Mouse (Mus musculus) kidney, adult 9 months (tissue): Measurements from ENCODE around the gene Iscu.

ENCODE experiments used
- DNase-seq: peaks from one replicate; pipeline ENCODE4 v3.0.0; 2022

Iscu gene

GRCm38 (mm10) chr5:113789075-113789788, 16.7 kb downstream of the Iscu start:
- DNase-seq, result peak; percentile 53

DNA sequence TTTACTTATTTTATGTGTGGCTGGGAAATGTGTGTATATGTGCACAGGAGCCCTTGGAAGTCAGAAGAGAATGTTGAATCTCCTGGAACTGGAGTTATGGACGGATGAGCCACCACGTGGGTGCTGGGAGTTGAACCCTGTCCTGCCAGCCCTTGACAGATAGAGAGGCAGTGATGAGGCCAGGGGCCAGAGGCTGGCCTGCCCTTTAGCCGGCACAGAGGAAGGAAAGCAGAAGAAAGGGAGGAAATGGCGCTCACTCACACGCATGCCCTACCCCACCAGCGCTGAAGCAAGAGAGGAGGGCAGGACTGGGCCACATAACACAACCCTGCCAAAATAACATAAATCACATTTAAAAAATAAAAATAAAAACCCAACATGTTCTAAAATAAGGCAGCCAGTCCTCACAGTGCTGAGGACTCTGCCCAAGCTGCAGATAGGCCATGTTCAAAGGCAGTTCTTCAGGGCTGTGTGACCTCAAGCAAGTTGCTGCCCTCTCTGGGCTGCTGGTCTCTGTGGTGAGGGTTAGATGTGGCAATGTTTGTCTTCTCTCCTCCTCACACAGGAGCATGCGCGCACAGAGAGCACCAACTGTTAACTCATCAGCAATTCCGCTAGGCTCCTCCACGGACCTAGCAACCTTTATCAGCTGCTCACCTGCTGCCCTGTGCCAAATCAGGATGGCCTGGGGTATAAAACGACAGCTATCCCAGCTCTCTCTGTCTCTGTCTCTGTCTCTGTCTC, 18.1 kb downstream of the Iscu start:
- DNase-seq, result peak; percentile 63

- DNase-seq, result peak; percentile 48
These were observed 18.9 kb downstream of the Iscu start for GRCm38 (mm10) chr5:113791197-113792095.

DNA sequence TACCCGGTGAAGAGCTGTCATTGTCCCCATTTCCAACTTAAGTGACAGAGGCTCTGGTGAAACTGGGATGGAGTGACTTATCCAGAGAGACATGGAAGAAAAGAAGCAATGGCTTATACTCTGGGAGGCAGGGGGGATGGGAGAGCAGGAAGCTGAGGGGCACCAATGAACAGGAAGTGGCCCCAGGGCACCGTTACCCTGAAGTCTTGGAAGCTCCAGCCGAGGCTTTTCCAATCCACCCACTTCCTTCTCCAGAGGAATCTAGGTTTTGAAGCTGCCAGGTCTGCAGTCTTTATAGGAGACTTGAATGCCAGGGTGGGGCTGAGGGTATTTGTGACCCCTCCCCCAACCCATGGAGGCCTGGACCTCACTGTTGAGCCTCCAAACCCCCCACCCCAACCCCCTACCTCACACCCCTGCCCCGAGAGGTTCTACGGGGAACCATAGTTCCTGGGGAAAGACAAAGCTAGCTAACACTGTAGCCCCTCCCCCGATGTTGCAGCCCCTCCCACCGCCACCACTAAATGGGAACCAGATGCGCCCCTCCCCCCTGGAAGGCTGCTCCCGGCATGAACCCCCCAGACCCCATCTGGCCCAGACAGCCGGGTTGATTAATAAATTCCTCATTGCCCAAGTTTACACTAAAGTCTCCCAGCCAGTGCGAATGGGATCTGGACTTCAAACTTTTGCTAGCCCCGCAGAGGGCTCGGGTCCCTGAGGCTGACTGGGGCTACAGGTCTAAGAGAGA, 24.0 kb downstream of the Iscu start:
- DNase-seq, result no peak

GRCm38 (mm10) chr5:113797149-113797882, 24.8 kb downstream of the Iscu start:
- DNase-seq, result no peak

DNA sequence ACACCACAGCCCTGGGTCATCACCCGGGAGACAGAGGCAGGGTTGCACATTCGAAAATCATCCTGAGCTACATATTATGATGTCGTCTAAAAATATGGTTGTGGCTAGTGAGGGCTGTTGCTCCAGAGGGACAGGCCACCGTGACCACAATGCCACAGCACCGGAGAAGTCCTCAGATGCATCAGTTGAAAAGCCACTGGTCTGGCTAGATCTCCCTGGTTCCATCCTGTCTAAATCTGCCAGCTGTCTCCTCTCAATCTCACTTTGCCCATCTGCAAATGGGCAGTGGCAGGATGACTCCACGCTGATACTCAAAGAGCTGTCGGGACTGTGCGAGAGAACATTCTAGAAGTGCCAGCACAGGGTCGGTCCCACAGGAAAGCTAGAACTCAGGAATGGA, 26.0 kb downstream of the Iscu start:
- no peak for DNase-seq

DNA sequence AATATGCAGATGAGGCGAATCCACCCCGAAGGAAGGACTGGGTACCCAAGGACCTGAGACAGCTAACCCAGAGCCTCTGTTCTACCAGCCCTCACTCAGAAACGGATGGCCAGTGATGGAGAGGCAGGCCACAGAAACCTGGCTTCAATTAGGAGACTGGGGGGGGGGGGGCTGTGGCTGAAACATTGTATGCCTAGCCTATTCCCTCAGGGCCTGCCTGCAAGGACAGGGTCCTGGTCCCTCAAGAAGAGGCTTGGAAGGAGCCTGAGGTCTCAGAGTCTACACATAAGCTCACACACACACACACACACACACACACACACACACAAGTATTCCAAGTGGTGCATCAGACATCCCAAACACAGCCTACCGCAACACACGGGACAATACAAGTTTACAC, 27.1 kb downstream of the Iscu start:
- DNase-seq, result no peak

- DNase-seq, result no peak
These were observed 27.7 kb downstream of the Iscu start, which contains the start of gene Tmem119 for GRCm38 (mm10) chr5:113800280-113800679. Gene Tmem119, minus strand, starts transcription at chr5:113800516.

GRCm38 (mm10) chr5:113804395-113804966, 31.9 kb downstream of the Iscu start:
- DNase-seq, result no peak

DNA sequence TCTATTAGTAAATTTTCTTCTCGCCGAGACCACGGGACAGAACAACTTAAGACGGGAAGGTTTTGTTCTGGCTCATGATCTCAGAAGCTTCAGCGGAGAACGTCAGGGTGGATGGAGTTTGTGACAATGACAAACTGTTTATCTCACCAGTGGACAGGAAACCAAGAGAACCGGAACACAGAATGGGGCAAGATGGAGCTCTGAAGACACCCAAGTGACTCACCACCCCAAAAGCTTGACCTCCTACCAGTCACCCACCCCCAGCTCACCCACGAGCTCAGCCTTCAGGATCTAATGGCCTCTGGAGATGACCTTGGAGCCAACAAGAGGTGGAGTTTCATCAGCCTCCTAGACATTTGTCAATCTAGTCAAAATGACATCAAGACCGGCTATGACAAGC, 32.8 kb downstream of the Iscu start:
- no peak for DNase-seq

DNA sequence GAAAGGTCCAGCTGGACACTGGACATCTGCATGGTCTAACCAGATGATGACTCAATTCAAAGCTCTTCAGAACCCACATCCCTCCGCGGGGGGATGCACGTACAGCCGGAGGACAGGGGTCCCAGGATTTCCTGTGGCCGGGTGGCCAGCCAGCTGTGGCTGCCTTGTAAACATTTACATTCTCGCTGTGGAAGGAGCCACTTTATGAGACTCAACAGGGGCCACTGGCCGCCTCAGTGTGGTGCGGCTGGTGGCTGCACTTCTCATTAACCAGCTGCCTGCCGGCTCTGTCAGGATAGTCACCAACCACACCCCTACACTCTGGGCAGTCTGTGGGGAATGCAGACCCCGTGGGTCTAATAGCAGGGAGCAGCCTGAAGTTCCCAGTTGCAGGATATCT, 33.9 kb downstream of the Iscu start:
- DNase-seq, result no peak

- no peak for DNase-seq
These were observed 35.2 kb downstream of the Iscu start for GRCm38 (mm10) chr5:113807712-113808111.

DNA sequence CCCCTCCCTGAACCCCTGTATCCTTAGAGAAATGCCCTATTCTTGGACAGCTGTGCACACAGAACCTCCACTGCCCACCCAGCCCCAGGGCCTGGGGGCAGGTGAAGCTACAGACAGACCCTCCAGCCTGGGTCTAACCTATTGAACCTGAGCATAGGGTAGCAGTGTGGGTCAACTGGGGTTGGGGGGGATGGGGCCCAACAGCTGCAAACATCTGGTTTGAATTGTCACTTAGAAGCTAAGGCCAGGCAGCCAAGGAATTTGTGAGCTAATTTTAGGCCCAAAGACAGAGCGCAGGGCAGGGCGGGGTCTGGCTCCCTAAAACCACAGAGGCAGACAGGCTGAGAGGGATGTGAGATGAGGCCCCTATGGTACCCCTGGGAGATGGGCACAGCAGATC, 35.6 kb downstream of the Iscu start:
- DNase-seq, result no peak

GRCm38 (mm10) chr5:113810111-113810510, 37.6 kb downstream of the Iscu start:
- DNase-seq, result no peak

DNA sequence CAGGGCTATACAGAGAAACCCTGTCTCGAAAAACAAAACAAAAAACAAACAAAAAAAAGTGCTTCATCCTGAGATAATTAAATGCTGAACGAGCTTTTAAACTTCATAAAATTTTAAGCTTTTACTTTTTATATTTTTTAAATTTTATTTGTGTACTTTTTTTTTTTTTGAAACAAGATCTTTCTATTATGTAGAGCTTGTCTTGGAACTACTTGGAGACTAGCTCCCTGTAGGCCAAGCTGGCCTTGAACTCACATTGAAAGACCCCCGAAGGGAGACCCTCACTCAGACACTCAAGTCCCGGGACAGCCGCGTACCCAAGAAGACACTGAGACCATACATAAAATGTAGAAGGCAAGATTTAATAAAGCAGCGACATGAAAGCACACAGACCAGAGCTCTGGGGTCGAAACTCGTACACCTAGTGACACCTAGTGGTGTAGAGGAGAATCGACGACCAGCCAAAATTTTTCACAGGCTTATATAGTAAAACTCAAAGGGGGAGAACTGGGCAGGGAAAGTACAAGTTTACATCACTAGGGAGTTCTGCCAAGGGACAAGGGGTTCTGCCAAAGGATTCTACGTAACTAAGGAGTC, 39.4 kb downstream of the Iscu start:
- DNase-seq, result peak; percentile 57

DNA sequence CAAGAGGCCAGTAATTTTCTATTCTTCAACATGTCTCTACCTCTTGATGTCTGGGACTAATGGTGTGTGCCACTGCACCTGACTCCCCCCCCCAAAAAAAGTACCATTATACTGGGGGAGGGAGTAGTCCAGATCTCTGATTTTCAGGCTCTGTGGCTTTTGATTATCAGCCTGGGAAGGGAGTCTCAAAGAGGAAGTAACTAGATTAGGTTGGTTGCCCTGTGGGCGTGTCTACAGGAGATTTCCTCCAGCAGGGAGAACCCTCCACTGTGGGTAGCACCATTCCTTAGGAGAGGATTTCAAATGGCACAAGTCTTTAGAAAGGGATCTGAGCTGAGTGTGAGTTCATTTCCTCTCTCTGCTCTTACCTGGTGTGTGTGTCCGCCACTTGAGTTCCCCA, 40.1 kb downstream of the Iscu start:
- no peak for DNase-seq

DNA sequence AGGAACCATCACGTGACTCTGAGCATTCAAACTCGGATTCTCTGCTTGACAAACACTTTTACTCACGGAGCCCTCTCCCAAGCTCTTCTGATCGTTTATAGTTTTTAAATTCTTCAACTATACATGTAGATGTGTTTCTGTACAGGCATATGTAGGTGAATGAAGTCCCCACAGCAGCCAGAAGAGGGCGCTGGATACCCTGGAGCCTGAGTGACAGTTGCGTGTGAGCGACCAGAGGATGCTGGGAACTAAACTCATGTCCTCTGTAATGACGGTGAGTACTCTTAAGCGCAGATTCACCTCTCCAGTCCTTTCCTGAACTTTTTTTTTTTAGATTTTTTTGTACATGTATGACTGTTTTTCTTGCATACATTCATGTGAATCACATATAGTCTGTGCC, 41.1 kb downstream of the Iscu start:
- DNase-seq, result peak; percentile 31

DNA sequence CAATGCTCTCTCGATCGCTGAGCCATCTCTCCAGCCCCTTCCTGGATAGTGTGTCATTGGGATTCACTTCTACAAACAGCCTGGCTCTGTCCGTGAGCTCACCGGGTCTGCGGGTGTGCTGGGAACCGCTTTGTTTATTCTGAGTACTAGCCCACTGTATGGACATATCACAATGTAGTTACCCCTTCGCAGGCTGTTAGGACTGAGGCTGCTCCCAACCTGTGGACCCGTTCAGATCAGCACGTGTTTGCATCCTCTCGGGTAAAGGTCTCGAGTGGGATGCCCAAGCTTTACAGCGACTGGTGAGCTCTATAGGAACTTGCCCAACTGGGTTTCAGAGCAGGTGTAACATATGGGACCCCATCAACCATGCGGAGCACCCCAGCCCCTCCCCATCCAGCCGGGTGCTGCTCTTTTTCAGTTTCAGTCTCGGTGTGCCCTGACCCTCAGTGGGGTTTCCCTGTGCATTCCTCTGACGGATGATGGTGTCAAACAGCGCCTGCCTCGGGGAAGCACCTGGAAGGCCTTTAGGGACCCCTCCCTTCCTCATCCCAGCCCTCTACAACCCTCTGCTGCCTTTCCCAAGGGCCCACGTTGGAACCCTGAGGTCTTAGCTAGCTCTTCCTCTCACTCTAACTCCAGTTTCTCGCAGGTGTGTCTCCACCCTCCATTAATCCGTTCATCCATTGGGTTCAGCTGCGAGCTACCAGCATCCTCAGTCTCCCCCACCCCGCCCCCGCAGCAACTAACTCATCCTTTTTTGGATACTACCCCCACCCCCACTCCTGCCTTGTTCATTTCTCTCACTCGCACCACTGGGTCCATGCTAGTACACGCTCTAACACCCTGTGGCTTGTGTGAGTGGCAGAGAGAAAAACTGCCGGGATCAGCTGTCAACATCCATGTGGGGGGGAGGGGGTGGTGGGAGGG, 41.8 kb downstream of the Iscu start:
- no peak for DNase-seq

DNA sequence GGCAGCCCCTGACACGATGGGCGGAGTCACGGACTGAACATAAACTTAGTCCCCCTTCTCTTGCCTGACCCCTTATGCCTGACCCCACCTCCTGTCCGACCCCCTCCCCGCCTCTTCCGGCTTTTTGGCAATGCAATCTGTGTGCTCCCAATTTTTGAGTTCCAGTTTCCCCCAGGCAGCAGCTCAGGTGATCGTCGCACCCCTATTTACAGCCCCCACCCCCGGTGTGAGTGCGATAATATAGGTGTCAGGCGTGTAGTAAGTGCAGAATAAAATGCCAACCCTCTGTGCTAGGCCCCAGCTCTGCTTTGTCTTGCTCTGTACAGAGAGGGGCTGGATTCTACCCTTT, 42.5 kb downstream of the Iscu start:
- DNase-seq, result no peak

- peak; percentile 55 for DNase-seq
These were observed 43.1 kb downstream of the Iscu start for GRCm38 (mm10) chr5:113815638-113816152.
